In the genomic region with DNA sequence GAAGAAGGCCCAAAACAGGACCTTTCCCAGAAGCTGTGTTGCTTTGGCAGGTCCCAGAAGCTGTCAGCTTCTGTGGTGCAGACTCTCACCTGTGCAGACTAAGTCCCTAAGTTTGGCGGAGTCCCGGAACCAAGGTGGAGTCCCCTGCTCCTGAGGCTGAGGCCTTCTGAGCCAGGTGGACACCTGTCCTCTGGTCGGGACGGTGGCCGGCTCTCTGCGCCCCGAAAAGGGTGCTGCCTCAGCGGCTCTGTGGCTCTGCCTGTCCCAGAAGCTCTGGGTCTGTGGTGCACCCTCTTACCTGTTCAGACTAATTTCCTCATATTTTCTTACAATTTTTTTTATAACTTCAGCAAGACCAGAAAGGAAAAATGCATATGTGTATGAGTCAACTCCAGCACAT, we compare ENCODE assay signal across 1 mouse cellular context. TPM values are rescaled to one million over a fixed set of nuclear protein-coding genes. Genes with fewer than 3 reads are reported as not detected.
"Had no signal": no experiment of that assay in that cellular context is flagged by ENCODE, and none has a peak within 500 bp of the region (broad histone marks: within the 10 kb centered on the region; RNA-seq: fewer than 3 reads in every experiment).

No protein-coding gene starts in this region.

RNA-seq across cellular contexts. Expression of a gene that starts 43.7 kb away (rescaled TPM):
- polyA plus RNA-seq: inflammation-experienced regulatory T-cells, adult 6 months had no signal
